7 mouse cellular contexts compared by ENCODE assay signal in the genomic region with DNA sequence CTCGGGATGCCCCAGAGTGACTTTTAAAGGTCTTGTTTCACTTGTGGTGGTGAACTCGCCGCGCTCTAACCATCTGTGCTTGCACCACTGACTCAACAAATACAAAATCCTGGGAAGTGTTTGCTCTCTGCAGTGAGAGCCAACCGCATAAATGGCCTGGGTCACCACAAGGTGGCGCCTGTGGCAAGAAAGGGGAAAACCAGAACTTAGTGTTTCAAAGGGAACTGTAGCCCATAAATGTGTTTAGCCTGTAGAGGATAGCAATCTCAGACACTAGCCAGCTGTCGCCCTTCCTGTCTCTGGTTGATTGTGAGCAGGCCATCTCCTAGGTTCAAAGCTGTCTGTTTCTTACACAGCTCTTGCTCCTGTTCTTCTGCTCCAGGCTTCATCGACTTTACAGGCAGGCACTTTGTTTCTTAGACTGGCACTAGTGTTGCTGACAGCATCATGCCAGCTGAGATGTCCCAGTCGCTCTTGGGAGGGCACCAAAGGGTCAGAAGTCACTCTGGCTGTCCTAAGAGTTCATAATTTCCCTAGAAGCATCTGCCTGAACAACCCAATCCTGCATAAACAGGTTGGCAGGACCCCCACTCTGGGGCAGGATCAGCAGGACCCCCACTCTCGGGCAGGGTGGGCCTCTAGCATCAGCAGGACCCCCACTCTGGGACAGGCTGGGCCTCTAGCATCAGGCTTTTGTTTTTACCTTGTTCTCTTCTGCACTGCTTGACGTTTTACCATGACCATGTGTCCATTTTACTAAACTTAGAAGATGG. TPM values are rescaled to one million over a fixed set of nuclear protein-coding genes. Genes with fewer than 3 reads are reported as not detected.
DNase-seq lines count a peak whose midpoint lies in the region; ATAC-seq lines count a peak whose summit lies in the region.

No protein-coding gene starts in this region.

- H3K27ac ChIP-seq in limb, embryonic 11.5 days (replicated peaks; ENCODE audit: low read depth, low read length), result no peak overlapping the region
- H3K27ac ChIP-seq in midbrain, embryonic 15.5 days, result no peak overlapping the region

- no peak overlapping the region for H3K4me3 ChIP-seq in limb, embryonic 11.5 days (ENCODE audit: low read depth, low read length)
- no peak overlapping the region for H3K4me3 ChIP-seq in midbrain, embryonic 15.5 days

- ATAC-seq in limb, embryonic 11.5 days (ENCODE audit: insufficient number of reproducible peaks, low FRiP score, low TSS enrichment, low read depth), result peak; percentile 54; the same call in 1 of the 2 replicates
- ATAC-seq in midbrain, embryonic 15.5 days (replicated peaks), result peak; percentile 77

- 54% methylated on average over 11 of the region's 11 CpGs for WGBS in limb, embryonic 11.5 days
- 53% methylated on average over 11 of the region's 11 CpGs for WGBS in midbrain, embryonic 15.5 days

- H3K9me3 ChIP-seq in limb, embryonic 11.5 days (ENCODE audit: control insufficient read depth, low read length), result no peaks in the 10 kb centered on the region
- H3K9me3 ChIP-seq in midbrain, embryonic 15.5 days, result no peaks in the 10 kb centered on the region

- H3K4me2 ChIP-seq in limb, embryonic 11.5 days (ENCODE audit: low read depth, severe bottlenecking), result no peak overlapping the region
- no peak overlapping the region for H3K4me2 ChIP-seq in midbrain, embryonic 15.5 days

- H3K4me1 ChIP-seq in limb, embryonic 11.5 days (ENCODE audit: control insufficient read depth, insufficient read depth, low read length), result no peaks in the 10 kb centered on the region
- H3K4me1 ChIP-seq in midbrain, embryonic 15.5 days, result no peaks in the 10 kb centered on the region

- H3K9ac ChIP-seq in limb, embryonic 11.5 days (ENCODE audit: low read length), result no peak overlapping the region
- no peak overlapping the region for H3K9ac ChIP-seq in midbrain, embryonic 15.5 days

- H3K36me3 ChIP-seq in limb, embryonic 11.5 days (ENCODE audit: control insufficient read depth, insufficient read depth, low read length), result peaks cover 6% of the 10 kb centered on the region; the same call in 1 of the 2 replicates
- peaks cover 26% of the 10 kb centered on the region for H3K36me3 ChIP-seq in midbrain, embryonic 15.5 days (replicated peaks)

- DNase-seq in adrenal gland, adult 2 months, result peak; percentile 85
- DNase-seq in embryo, embryonic 9.5 days (ENCODE audit: extremely low spot score), result peak; percentile 65
- DNase-seq in heart, adult 18-20 months, result peak; percentile 77 to 89
- peak; percentile 86 for DNase-seq in kidney, adult 18-20 months
- DNase-seq in limb, embryonic 11.5 days (ENCODE audit: low spot score), result peak; percentile 83
- DNase-seq in spleen, adult 18-20 months, result peak; percentile 53 to 74

- no peaks in the 10 kb centered on the region for H3K27me3 ChIP-seq in limb, embryonic 11.5 days (ENCODE audit: control insufficient read depth, insufficient read depth, low read length)
- H3K27me3 ChIP-seq in midbrain, embryonic 15.5 days (replicated peaks), result no peaks in the 10 kb centered on the region

RNA-seq across cellular contexts. Expression of gene Armc10, which starts 13.2 kb away (rescaled TPM):
- total RNA-seq in adrenal gland, adult 2 months (2021), result 10 to 100 TPM; 17.9 to 18.0 TPM
- polyA plus RNA-seq in adrenal gland, adult 2 months (2012; rRNA removed), result 355 and 410 TPM in 2 replicates
- total RNA-seq in heart, adult 18-20 months (2021), result 1 to 10 TPM; 7.8 to 8.0 TPM
- polyA plus RNA-seq in limb, embryonic 11.5 days (2014; fragmentation: Nextera tagmentation; extraction: Ambion mirVana), result 75.3 and 91.9 TPM in 2 replicates
- polyA plus RNA-seq in midbrain, embryonic 15.5 days (2015; fragmentation: Nextera tagmentation; extraction: Ambion mirVana), result 58.3 and 60.2 TPM in 2 replicates

RNA-seq across cellular contexts. Expression of gene Fbxl13, which starts 13.4 kb away (rescaled TPM):
- total RNA-seq in adrenal gland, adult 2 months (2021), result under 1 TPM in 1 of 2 experiments, not detected in 1; 0.20 TPM
- polyA plus RNA-seq in adrenal gland, adult 2 months (2012; rRNA removed), result 0.03 and 0.06 TPM in 2 replicates
- total RNA-seq in heart, adult 18-20 months (2021), result not detected
- 0.12 TPM in 1 of 2 replicates, not detected in the other for polyA plus RNA-seq in limb, embryonic 11.5 days (2014; fragmentation: Nextera tagmentation; extraction: Ambion mirVana)
- polyA plus RNA-seq in midbrain, embryonic 15.5 days (2015; fragmentation: Nextera tagmentation; extraction: Ambion mirVana), result 0.27 and 0.39 TPM in 2 replicates

RNA-seq across cellular contexts. Expression of gene Napepld, which starts 42.4 kb away (rescaled TPM):
- total RNA-seq in adrenal gland, adult 2 months (2021), result 10 to 100 TPM; 21.2 to 54.5 TPM
- 13.2 and 21.6 TPM in 2 replicates for polyA plus RNA-seq in adrenal gland, adult 2 months (2012; rRNA removed)
- total RNA-seq in heart, adult 18-20 months (2021), result 1 to 10 TPM; 6.2 to 6.3 TPM
- 4.5 and 5.0 TPM in 2 replicates for polyA plus RNA-seq in limb, embryonic 11.5 days (2014; fragmentation: Nextera tagmentation; extraction: Ambion mirVana)
- polyA plus RNA-seq in midbrain, embryonic 15.5 days (2015; fragmentation: Nextera tagmentation; extraction: Ambion mirVana), result 2.5 and 2.8 TPM in 2 replicates
